Mouse (Mus musculus): ENCODE results near the gene Mepce. TPM values are rescaled to one million over a fixed set of nuclear protein-coding genes. Genes with fewer than 3 reads are reported as not detected.
"Not testable (repeated sequence)": the region's sequence is repeated elsewhere in the genome, so short reads cannot be mapped to it uniquely, and the experiment has no call there.

Gene Mepce
- total RNA-seq, 4 experiments from 2014 or later: 28.9 to 34.2 (median 31.4) TPM

DNA sequence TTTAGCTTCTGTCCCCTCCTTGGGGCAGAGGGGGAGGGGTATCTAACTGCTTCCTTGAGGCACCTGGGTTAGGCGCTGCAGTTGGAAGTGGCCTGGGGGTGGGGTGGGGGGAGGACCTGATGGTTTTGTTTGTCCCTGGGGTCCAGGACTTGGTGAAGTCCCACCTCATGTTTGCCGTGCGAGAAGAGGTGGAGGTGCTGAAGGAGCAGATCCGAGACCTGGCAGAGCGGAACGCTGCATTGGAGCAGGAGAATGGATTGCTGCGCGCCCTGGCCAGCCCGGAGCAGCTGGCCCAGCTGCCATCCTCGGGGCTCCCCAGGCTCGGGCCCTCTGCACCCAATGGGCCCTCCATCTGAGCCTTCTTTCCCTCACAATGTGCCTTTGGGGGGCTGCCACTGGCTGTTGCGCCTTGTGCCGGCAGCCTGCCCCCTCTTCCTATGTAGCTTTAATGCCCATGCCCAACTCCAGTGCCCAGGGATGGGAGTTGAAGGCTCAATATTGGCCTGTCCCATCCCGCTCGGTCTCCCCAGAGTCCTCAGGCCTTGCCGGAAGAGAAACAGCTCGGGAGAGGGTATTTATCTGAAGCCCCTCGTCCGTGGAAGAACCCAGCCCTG is 28.4 kb downstream of the Mepce start:
- DNase-seq (ENCODE audit: low spot score): no peak

DNA sequence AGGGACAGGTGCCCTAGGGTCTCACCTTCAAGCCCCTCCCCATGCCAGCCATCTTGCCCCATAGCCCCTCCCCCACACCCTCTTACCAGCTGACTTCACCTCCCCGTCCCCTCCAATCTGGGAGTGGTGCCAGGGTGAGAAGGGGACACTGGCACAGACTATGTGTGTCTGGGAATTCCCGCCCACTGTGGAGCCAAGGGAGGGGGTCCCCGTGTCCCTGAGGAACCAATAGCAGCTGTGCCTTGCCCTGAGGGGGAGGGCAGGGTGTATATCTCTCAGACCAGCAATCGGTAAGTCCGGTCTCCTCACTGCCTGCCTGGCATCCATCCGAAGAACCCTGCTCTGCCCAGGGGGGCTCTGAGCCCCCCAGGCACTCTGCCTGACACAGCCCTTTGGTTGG is 29.6 kb downstream of the Mepce start:
- no peak for DNase-seq (ENCODE audit: low spot score)

DNA sequence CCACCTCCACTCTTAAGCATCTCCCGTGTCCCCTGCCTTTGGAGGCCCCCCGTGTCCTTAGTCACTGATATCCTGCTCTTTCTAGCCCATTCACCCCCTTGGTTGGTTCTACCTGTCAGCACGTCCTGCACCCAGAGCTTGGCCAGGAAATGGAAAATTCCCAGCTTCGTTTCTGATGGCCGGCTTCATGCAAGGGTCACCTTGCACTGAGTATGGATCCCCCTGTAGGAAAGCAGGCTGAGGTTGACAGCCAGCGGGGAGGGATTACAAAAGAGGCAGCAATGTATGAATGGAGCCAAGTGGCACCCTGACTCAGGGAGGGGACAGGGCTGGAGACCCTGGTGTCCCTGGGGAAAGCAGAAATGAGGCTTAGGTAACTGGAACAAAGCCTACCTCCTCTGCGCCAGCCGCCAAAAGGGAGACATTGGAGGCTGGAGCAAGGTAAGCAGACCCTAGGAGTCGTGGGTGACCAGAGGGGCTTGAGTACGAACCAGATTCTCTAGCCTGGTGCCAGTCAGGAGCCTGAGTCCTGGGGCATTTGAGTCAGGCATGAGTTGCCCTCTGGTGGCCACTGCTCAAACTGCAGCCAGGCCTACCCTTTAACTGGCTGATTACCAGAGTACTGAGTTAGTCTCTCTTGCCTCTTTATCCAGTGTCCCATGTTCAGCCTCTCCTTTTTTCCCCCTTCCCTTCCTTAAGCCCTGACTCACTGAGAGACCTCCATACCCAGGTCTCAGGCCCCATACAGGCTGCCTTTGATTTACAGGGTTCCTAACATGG is 30.4 kb downstream of the Mepce start:
- peak; percentile 90 for DNase-seq (ENCODE audit: low spot score)

DNA sequence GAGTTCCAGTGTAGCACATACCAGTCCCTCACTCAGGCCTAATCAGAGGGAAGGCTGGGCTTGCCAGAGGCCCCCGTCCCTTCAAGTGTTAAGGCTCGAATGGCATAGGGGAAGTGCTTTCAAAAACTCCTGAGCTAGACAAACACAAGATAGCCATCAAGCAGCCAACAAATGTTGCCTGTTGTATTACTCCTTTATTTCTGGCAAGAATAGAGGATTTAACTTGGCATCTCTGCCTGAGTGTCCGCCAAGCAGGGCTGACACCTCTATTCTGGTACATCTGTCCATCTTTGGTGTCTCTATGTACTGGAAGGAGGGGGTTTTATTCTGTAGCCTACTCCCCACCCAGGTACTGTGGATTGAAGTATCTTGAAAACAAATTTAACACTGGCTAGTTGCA is 31.3 kb downstream of the Mepce start:
- DNase-seq (ENCODE audit: low spot score): no peak

DNA sequence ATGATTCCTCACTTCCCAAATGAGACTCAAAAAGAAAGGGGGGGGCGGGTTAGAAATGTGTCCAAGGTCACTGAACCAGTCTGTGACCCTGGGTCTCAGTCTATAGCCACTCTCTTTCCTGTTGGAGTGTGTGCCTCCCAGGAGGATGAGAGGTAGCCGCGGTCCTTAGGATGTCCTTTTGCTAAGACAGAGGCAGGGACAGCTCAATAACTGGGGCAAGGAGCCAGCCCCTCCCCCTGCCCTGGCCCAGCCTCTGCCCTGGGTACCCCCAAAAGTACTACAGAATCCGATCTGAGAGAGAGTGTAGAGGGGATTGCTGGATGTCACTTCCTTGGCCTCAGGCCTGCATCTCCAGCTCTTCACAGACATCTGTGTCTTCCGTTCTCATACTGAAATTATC is 32.0 kb downstream of the Mepce start:
- no peak for DNase-seq (ENCODE audit: low spot score)

DNA sequence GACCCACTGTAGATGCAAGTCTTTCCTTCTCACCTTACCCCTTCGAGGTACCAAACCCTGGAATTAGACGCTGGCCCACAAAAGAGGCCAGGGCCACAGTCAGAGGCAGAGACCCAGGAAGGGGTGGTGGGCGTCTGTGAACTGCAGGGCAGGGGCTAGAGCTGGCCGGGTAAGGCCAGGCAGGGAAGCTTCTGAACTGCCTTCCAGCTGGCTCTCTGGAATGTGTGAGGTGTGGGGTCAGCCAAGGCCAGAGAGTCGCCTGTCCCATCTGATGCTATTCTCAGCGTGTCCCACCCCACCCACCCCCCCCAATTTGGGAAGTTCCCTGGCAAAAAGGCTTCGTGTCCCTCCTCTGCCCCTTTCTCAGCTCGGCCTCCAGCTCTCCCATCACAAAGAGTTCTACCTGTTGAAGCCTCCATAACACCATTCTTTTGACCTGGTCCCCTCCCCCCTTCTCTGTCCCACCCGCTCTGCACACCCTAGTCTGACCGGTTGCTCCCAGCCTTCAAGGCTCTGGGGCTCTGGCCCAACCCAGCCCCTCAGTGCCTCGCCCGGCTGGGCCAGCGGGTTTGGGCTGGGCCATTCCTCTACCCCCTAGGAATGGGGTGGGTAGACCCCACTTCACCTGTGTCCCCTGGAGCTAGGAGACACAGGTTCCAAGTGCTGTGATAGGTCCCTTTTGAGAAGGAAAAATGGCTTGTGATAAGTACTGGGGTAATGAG is 34.2 kb downstream of the Mepce start:
- DNase-seq (ENCODE audit: low spot score): no peak

DNA sequence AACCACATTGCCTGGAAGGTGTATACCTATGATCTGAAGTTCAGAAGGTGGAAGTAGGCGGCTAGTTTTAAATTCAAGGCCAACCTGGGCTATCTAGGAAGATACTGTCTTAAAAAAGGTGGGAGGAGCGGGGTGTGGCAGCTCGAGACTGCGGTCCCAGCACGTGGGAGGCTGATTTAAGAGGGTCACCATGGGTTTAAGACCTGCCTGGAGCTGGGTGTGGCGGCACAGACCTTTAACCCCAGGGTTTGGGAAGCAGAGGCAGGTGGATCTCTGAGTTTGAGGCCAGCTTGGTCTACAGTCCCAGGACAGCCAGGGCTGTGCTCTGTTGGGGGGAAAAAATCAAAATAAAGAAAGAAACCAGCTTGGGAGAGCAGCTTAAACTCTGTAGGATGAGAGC is 35.5 kb downstream of the Mepce start:
- DNase-seq (ENCODE audit: low spot score): no peak

DNA sequence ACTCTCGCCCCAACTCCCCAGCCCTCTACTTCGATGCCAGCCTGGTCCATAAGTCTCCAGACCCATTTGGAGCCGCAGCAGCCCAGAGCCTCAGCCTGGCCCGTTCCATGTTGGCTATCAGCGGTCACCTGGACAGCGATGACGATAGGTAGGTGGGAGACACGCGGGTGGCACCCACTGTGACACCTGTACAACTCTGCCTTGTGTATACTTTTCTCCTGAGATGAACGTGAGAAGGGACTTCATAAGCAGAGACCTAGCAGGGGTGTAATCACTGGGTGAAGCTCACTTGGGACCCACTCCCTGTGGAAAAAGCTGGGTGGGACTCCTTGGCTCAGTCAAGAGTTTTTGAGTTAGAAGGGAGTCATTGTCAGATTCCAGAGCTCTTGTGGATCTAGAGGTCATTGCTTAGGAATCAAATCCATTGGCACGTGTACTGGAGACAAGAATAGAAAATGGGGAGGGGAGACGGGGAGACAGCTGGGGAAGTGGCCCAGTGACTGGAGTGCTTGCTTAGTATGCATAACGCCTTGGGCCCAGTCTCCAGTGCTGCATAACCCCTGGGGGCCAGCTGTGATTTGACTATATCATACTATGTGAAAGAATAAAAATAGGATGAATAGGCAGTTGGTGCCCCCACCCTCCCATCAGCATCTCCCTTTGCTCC is 36.1 kb downstream of the Mepce start:
- no peak for DNase-seq (ENCODE audit: low spot score)

GRCm38 (mm10) chr5:137750212-137750611 is 37.2 kb downstream of the Mepce start:
- DNase-seq (ENCODE audit: low spot score): not testable (repeated sequence)

DNA sequence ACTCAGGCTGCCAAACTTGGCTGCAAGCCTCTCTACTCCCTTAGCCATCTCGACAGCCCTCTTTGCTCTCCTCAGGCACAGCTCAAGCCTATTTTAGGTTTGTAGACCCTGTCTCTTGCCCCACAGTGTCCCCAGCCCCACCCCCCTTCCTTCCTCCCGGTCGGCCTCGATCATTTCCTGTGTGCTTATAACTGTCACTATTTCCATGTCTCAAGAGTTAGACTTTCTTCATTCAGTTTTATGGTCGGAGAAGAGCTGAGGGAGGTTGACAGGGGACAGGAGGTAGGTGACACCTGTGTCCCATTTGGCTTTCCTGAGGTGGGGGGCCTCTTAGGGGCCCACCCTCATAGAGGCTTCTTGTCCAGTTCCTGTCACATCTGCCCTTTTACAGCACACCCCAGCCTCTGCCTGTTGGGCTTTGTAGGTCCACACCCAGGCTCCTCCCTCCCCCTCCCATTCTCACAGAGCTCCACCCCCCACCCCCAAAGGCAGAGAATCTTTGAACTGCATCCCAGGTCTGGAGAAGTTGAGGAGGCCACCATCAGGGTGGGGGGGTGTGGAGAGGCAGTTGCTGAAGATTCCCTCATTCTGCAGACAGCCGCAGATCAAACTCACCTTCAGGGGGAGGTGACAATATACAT is 38.1 kb downstream of the Mepce start:
- no peak for DNase-seq (ENCODE audit: low spot score)

DNA sequence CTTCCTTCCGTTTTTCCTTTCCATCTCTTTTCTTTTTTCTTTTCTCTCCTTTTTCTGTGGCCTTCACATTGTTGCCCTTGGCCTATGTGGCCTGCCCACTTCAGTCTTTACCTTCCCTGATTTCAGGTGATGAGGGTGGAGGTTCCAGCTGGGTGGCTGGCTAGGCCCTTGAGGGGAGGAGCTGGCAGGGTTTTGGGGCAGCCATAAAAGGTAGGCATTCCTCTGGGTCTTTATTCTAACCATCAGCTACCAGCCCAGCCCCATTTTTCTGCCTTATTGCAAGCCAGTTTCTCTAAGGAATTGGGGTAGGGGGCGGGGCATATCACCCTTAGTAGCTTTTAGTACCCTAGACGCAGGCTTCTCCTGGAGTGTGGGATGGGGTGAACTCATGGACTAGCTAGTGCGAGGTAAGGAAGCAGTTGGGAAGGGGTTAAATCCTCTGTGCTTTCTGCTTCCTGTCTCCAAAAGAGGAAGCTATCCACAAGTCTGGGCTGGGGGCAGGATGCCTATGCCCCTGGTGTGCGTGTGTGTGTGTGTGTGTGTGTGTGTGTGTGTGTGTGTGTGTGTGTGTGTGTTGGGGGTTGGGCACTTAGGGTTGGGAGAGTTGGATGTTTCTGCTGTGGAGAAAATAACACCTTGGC is 39.2 kb downstream of the Mepce start:
- DNase-seq (ENCODE audit: low spot score): no peak

DNA sequence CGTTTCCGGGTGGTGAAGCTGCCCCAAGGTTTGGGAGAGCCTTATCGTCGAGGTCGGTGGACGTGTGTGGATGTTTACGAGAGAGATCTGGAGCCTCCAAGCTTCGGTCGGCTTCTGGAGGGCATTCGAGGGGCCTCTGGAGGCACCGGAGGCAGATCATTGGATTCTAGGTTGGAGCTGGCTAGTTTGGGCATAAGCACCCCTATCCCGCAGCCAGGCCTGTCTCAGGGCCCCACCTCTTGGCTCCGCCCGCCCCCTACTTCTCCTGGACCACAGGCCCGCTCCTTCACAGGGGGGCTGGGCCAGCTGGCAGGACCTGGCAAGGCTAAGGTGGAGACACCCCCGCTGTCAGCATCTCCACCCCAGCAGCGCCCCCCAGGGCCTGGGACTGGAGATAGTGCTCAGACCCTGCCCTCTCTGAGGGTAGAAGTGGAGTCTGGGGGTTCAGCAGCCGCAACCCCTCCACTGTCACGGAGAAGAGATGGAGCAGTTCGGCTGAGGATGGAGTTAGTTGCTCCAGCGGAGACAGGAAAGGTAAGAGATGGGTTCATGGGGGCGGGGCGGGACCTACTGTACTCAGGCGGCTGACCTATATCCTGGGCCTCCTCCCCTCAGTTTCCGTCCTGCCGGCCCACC is 40.0 kb downstream of the Mepce start:
- no peak for DNase-seq (ENCODE audit: low spot score)

GRCm38 (mm10) chr5:137746851-137747325 is 40.6 kb downstream of the Mepce start:
- no peak for DNase-seq (ENCODE audit: low spot score)

DNA sequence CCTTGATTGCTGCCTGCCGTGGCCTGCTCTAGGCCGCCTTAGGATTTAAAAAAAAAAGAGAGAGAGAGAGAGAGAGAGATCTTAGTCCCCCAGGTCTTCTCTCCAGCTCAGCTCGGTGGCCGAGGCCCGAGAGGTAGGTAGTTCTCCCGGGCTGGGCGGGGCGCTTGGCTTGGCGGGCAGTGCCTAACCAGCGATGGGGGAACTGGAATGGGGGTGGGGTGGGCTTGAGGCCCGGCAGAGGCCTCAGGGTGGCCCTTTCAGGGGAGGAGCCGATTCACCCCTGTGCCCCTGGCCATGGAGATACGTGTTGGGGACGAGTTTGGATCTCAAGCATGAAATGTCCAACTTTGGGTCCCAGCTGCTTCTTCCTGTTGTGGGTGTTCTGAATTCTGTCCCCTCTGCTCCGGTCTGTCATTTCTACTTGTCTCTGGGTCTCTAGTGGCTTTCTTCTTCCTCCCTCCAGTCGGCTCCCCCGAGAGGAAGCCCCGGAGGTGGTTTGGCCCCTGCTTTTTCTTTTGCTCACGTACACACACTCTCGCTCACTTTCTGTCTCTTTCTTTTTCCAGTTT is 41.1 kb downstream of the Mepce start:
- DNase-seq (ENCODE audit: low spot score): no peak

DNA sequence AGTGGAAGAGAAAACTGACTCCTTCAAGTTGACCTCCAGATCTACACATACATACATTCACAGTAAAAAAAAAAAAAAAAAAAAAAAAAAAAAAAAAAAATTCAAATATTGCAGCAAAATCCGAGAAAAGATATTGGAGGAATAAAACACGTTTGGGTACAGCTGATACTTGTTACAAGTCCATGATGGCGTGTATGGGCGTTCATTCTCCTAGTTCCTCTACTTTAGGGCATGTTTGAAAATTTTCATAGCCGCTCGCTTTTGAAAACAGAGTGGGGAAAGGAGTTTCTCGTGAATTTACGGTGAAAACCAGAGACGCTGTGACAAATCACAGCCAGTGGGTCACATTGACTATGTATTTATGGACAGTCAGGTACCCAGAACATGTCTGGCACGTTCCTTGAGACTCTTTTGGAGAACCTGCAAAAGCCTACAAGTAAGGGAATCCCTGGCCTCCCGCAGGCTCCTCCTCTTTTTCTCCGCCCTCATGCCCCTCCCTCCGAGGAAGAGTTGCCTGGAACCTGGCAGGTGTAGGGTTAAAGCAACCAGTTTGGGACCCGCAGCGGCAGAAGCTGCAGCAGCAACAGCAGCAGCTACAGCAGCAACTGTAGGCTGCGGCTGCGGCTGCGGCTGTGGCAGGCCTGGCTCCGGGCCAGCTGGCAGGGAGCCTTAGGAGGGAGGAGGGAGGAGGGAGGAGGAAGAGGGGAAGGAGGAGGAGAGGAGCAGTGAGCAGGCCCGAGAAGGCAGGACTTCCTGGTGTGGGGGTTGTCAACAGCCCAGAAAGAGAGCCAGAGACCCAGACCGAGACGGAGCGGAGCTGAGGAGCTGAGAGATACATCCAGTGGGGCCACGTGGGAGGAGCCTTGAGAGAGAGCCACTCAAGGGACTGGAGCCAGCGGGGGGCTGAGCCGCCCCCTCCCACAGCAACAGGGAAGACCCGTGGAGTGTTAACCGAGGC is 42.0 kb downstream of the Mepce start, which contains the start of gene Tsc22d4:
TSS of gene Tsc22d4 (plus strand) at position 517 of the 958 bp plus-strand sequence.
- peak; percentile 94 for DNase-seq (ENCODE audit: low spot score)

GRCm38 (mm10) chr5:137744197-137744596 is 43.3 kb downstream of the Mepce start:
- DNase-seq (ENCODE audit: low spot score): no peak

DNA sequence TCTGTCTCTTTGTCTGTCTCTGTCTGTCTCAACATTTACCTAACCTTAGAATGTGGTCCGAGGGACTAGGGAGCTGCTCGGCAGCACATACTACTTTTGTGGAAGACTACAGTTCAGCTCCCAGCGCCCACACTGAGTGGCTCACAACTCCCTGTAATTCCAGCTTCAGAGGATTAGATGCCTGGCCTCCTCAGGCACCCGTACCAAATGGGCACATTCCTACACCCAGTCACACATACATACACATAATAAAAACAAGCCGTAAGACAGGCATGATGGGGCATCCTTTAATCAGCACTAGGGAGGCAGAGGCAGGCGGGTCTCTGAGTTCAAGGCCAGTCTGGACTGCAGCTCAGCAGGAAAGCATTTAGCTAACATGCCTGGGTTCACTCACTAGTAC is 44.6 kb downstream of the Mepce start:
- DNase-seq (ENCODE audit: low spot score): no peak

DNA sequence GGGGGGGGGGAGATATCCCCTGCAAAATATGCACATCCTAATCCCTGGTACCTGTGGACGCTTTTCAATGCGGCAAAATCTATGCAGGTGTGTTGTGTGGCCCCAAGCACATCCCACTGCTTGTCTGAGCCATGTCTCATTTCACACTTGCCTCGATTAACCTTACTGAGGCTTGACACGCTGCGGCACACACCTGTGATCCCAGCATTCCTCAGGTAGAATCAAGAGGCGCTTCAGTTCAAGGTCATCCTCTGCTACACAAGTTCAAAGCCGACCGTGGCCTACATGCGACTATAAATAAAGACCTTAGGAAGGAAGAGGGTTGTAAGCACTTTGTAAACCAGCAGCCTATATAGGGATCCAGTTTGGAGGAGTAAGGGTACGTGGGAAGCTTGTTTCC is 45.4 kb downstream of the Mepce start:
- no peak for DNase-seq (ENCODE audit: low spot score)
